In the genomic region with DNA sequence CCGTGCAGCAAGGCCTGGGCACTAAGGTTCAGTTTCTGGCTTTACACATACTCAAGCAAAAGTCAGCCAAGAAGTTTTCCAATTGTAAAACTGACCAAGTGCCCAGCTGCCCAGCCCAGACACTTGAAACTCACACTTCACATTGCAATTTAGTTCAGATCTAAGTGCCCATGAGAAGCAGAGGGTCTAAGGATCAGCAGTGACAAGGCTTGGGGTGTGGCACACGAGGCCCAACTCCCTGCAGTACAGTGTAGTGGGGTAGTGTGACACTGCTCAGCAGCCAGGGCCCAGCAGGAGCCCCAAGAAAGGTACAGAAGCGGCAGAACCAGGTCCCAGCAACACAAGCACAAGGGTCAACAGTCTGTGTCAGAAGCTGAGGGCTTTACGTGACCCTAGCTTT, we compare ENCODE assay signal across 12 mouse cellular contexts.
"Had no signal": no experiment of that assay in that cellular context is flagged by ENCODE, and none has a peak within 500 bp of the region (broad histone marks: within the 10 kb centered on the region; RNA-seq: fewer than 3 reads in every experiment).

No protein-coding gene starts in this region.

- DNase-seq: kidney, adult 2 months; kidney, postnatal 25 days; layer of hippocampus, adult 9-11 months; liver; lung, embryonic 14.5 days; midbrain, embryonic 14.5 days; thymus, adult 18-20 months; thymus, postnatal 36 days had no signal

- H3K4me3 ChIP-seq: layer of hippocampus, adult 2 months; limb, embryonic 13.5 days; liver, embryonic 12.5 days; liver, embryonic 15.5 days had no signal
